13 mouse cellular contexts compared by ENCODE assay signal in the genomic region with DNA sequence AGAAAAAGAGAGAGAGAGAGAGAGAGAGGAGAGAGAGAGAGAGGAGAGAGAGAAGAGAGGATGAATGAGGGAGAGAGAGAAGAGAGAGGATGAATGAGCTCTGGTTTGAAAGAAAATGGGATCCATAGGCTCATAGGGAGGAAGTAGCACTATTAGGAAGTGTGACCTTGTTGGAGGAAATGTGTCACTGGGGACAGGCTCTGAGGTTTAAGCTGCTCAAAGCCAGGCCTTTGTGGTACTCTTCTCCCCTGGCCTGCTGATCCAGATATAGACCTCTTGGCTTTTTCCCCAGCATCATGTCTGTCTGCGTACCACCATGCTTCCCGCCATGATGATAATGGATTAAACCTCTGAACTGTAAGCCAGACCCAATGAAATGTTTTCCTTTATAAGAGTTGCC. TPM values are rescaled to one million over a fixed set of nuclear protein-coding genes. Genes with fewer than 3 reads are reported as not detected.
DNase-seq lines count a peak whose midpoint lies in the region; ATAC-seq lines count a peak whose summit lies in the region.
"Had no signal": no experiment of that assay in that cellular context is flagged by ENCODE, and none has a peak within 500 bp of the region (broad histone marks: within the 10 kb centered on the region; RNA-seq: fewer than 3 reads in every experiment).

No protein-coding gene starts in this region.

- H3K4me2 ChIP-seq in heart, embryonic 12.5 days, result peak overlapping the region; percentile 87

- H3K4me1 ChIP-seq in heart, embryonic 12.5 days (replicated peaks), result peaks cover 5% of the 10 kb centered on the region; the same call in 1 of the 2 replicates
- H3K4me1 ChIP-seq in hindbrain, embryonic 10.5 days (replicated peaks), result peaks cover 15% of the 10 kb centered on the region

- H3K27ac ChIP-seq in heart, embryonic 12.5 days (ENCODE audit: poor library complexity, severe bottlenecking), result no peak overlapping the region
- H3K27ac ChIP-seq in hindbrain, embryonic 10.5 days, result no peak overlapping the region

- WGBS in heart, embryonic 12.5 days, result 79% methylated on average over 2 of the region's 2 CpGs
- 83% methylated on average over 2 of the region's 2 CpGs for WGBS in hindbrain, embryonic 10.5 days

- H3K27me3 ChIP-seq in heart, embryonic 12.5 days (replicated peaks), result no peaks in the 10 kb centered on the region
- H3K27me3 ChIP-seq in hindbrain, embryonic 10.5 days (ENCODE audit: insufficient read depth, poor library complexity, severe bottlenecking), result no peaks in the 10 kb centered on the region

- no peaks in the 10 kb centered on the region for H3K9me3 ChIP-seq in heart, embryonic 12.5 days (replicated peaks)
- no peaks in the 10 kb centered on the region for H3K9me3 ChIP-seq in hindbrain, embryonic 10.5 days

- no peak overlapping the region for H3K9ac ChIP-seq in heart, embryonic 12.5 days

- H3K4me3 ChIP-seq in heart, embryonic 12.5 days, result peak overlapping the region; percentile 54; the same call in 1 of the 2 replicates
- H3K4me3 ChIP-seq in hindbrain, embryonic 10.5 days, result peak overlapping the region; percentile 60; the same call in 1 of the 2 replicates

- no peak for ATAC-seq in heart, embryonic 12.5 days (ENCODE audit: insufficient number of reproducible peaks, low FRiP score)
- peak; percentile 38 for ATAC-seq in common myeloid progenitor, adult 5-6 weeks (replicated peaks; ENCODE audit: low read depth, poor library complexity, severe bottlenecking)
- peak; percentile 21 for ATAC-seq in megakaryocyte progenitor cell, adult 5-6 weeks (replicated peaks; ENCODE audit: poor library complexity)

- DNase-seq in heart, adult 18-20 months, result no peak
- DNase-seq in hindbrain, embryonic 10.5 days (ENCODE audit: low spot score), result no peak
- no peak for DNase-seq in urinary bladder, postnatal 25 days (ENCODE audit: low spot score)
- no peak for DNase-seq in adrenal gland, postnatal 14 days
- no peak for DNase-seq in layer of hippocampus, postnatal 14 days (ENCODE audit: low spot score in 2 of 2)
- DNase-seq: cerebellum, adult 2 months; right cerebral cortex, postnatal 4 days had no signal

- no peaks in the 10 kb centered on the region for H3K36me3 ChIP-seq in heart, embryonic 12.5 days
- no peaks in the 10 kb centered on the region for H3K36me3 ChIP-seq in hindbrain, embryonic 10.5 days

RNA-seq across cellular contexts. Expression of a gene that starts 8.5 kb away (rescaled TPM):
- not detected in 2 replicates for polyA plus RNA-seq in heart, embryonic 12.5 days (2016; fragmentation: Nextera tagmentation; extraction: Ambion mirVana)
- not detected for total RNA-seq in heart, adult 18-20 months (2021)
- total RNA-seq in common myeloid progenitor, adult 5-6 weeks (2017), result not detected in 2 replicates
- not detected in 2 replicates for polyA plus RNA-seq in hindbrain, embryonic 10.5 days (2016; fragmentation: Nextera tagmentation; extraction: Ambion mirVana)
- total RNA-seq in megakaryocyte progenitor cell, adult 5-6 weeks (2015), result not detected in 2 replicates
- total RNA-seq in megakaryocyte progenitor cell, adult 5-6 weeks (2017), result not detected in 2 replicates
- not detected in 2 replicates for total RNA-seq in adrenal gland, postnatal 14 days (2021)
- total RNA-seq in layer of hippocampus, postnatal 14 days (2021), result not detected
- total RNA-seq: megakaryocyte-erythroid progenitor cell, adult 5-6 weeks had no signal
- polyA plus RNA-seq: CD4-positive, CD25-positive, alpha-beta regulatory T cell, adult 4 months; cerebellum, adult 2 months; large intestine, adult 2 months had no signal
